In genomic region chr9:66510351-66510841, GRCm38 (mm10) we compare ENCODE assay signal across 7 mouse cellular contexts. TPM values are rescaled to one million over a fixed set of nuclear protein-coding genes. Genes with fewer than 3 reads are reported as not detected.
DNase-seq lines count a peak whose midpoint lies in the region; ATAC-seq lines count a peak whose summit lies in the region.

No protein-coding gene starts in this region.

- no peaks in the 10 kb centered on the region for H3K27me3 ChIP-seq in megakaryocyte, embryonic 14.5 days (replicated peaks)
- H3K27me3 ChIP-seq in embryonic facial prominence, embryonic 15.5 days = no peaks in the 10 kb centered on the region
- H3K27me3 ChIP-seq in hindbrain, embryonic 16.5 days (replicated peaks; ENCODE audit: control insufficient read depth, insufficient read depth, low read length) = no peaks in the 10 kb centered on the region
- no peaks in the 10 kb centered on the region for H3K27me3 ChIP-seq in neural tube, embryonic 15.5 days (replicated peaks)

- peaks cover 83% of the 10 kb centered on the region for H3K36me3 ChIP-seq in megakaryocyte, embryonic 14.5 days (replicated peaks; ENCODE audit: low read length)
- H3K36me3 ChIP-seq in embryonic facial prominence, embryonic 15.5 days = peaks cover 28% of the 10 kb centered on the region
- peaks cover 25% of the 10 kb centered on the region for H3K36me3 ChIP-seq in hindbrain, embryonic 16.5 days (ENCODE audit: control insufficient read depth, insufficient read depth, low read length)
- peaks cover 43% of the 10 kb centered on the region for H3K36me3 ChIP-seq in neural tube, embryonic 15.5 days

- ATAC-seq in megakaryocyte, adult 5-6 weeks (ENCODE audit: poor library complexity, severe bottlenecking) = no peak
- ATAC-seq in embryonic facial prominence, embryonic 15.5 days (ENCODE audit: insufficient number of reproducible peaks, low FRiP score, low TSS enrichment, low read depth) = no peak
- ATAC-seq in hindbrain, embryonic 16.5 days = no peak
- ATAC-seq in neural tube, embryonic 15.5 days (ENCODE audit: low FRiP score) = no peak

- no peaks in the 10 kb centered on the region for H3K9me3 ChIP-seq in megakaryocyte, embryonic 14.5 days
- no peaks in the 10 kb centered on the region for H3K9me3 ChIP-seq in embryonic facial prominence, embryonic 15.5 days (replicated peaks)
- no peaks in the 10 kb centered on the region for H3K9me3 ChIP-seq in hindbrain, embryonic 16.5 days (ENCODE audit: control insufficient read depth, low read length)
- H3K9me3 ChIP-seq in neural tube, embryonic 15.5 days (replicated peaks) = no peaks in the 10 kb centered on the region

- WGBS in embryonic facial prominence, embryonic 15.5 days = 69% methylated on average over 7 of the region's 7 CpGs
- WGBS in hindbrain, embryonic 16.5 days = 54% methylated on average over 7 of the region's 7 CpGs
- WGBS in neural tube, embryonic 15.5 days = 55% methylated on average over 7 of the region's 7 CpGs

- H3K9ac ChIP-seq in embryonic facial prominence, embryonic 15.5 days = no peak overlapping the region
- H3K9ac ChIP-seq in hindbrain, embryonic 16.5 days (ENCODE audit: low read depth, low read length) = no peak overlapping the region
- 0 out of 2 replicates have a peak overlapping the region, but pooled peaks have one; percentile 24 for H3K9ac ChIP-seq in neural tube, embryonic 15.5 days (replicated peaks)

- H3K4me1 ChIP-seq in megakaryocyte, embryonic 14.5 days = peaks cover 100% of the 10 kb centered on the region
- peaks cover 29% of the 10 kb centered on the region for H3K4me1 ChIP-seq in embryonic facial prominence, embryonic 15.5 days
- peaks cover 23% of the 10 kb centered on the region for H3K4me1 ChIP-seq in hindbrain, embryonic 16.5 days (ENCODE audit: control insufficient read depth, insufficient read depth, low read depth, low read length)
- H3K4me1 ChIP-seq in neural tube, embryonic 15.5 days = peaks cover 31% of the 10 kb centered on the region

- H3K4me3 ChIP-seq in megakaryocyte, embryonic 14.5 days (replicated peaks) = peak overlapping the region; percentile 60
- no peak overlapping the region for H3K4me3 ChIP-seq in embryonic facial prominence, embryonic 15.5 days (replicated peaks)
- no peak overlapping the region for H3K4me3 ChIP-seq in hindbrain, embryonic 16.5 days (ENCODE audit: low read length)
- peak overlapping the region; percentile 70; the same call in 1 of the 2 replicates for H3K4me3 ChIP-seq in neural tube, embryonic 15.5 days (replicated peaks)

- H3K4me2 ChIP-seq in embryonic facial prominence, embryonic 15.5 days (replicated peaks) = 0 out of 2 replicates have a peak overlapping the region, but pooled peaks have one; percentile 96
- peak overlapping the region; percentile 99 for H3K4me2 ChIP-seq in hindbrain, embryonic 16.5 days (ENCODE audit: low read length)
- peak overlapping the region; percentile 97 for H3K4me2 ChIP-seq in neural tube, embryonic 15.5 days

- no peak for DNase-seq in frontal cortex, postnatal 36 days (ENCODE audit: low spot score in 2 of 2)
- no peak for DNase-seq in layer of hippocampus, postnatal 36 days

- peak overlapping the region; percentile 98; the same call in 1 of the 2 replicates for H3K27ac ChIP-seq in embryonic facial prominence, embryonic 15.5 days (replicated peaks)
- peak overlapping the region; percentile 96 for H3K27ac ChIP-seq in hindbrain, embryonic 16.5 days (ENCODE audit: low read depth, low read length)
- peak overlapping the region; percentile 98 for H3K27ac ChIP-seq in neural tube, embryonic 15.5 days (replicated peaks)

RNA-seq across cellular contexts. Expression of gene Fbxl22, which starts 4.0 kb away (rescaled TPM):
- 0.62 and 2.3 TPM in 2 replicates for polyA plus RNA-seq in megakaryocyte, embryonic 14.5 days (2012; ENCODE audit: insufficient read depth, low replicate concordance)
- 0.52 and 0.76 TPM in 2 replicates for total RNA-seq in megakaryocyte, adult 5-6 weeks (2015)
- total RNA-seq in megakaryocyte, adult 5-6 weeks (2017) = 0.55 and 1.2 TPM in 2 replicates
- polyA plus RNA-seq in embryonic facial prominence, embryonic 15.5 days (2015; fragmentation: Nextera tagmentation; extraction: Ambion mirVana) = 5.6 and 8.6 TPM in 2 replicates
- polyA plus RNA-seq in hindbrain, embryonic 16.5 days (2015; fragmentation: Nextera tagmentation; extraction: Ambion mirVana) = 0.89 and 1.2 TPM in 2 replicates
- polyA plus RNA-seq in neural tube, embryonic 15.5 days (2015; fragmentation: Nextera tagmentation; extraction: Ambion mirVana) = 1.4 and 2.9 TPM in 2 replicates
- under 1 TPM; 0.28 to 0.35 TPM for total RNA-seq in layer of hippocampus, postnatal 36 days (2021)

Comparison
In these comparisons a context has a peak if more than half of its experiments do, and no peak if none do; other contexts are left out.
1. H3K4me3 ChIP-seq: peak in megakaryocyte, embryonic 14.5 days (single experiment) and neural tube, embryonic 15.5 days (single experiment); none in embryonic facial prominence, embryonic 15.5 days (single experiment) and hindbrain, embryonic 16.5 days (single experiment).
2. Peak in every context shown above with its lines, with median percentiles within 50 percentile points of each other: H3K27ac ChIP-seq and H3K4me2 ChIP-seq.